Mouse (Mus musculus): ENCODE results near the gene Helz2.

DNA sequence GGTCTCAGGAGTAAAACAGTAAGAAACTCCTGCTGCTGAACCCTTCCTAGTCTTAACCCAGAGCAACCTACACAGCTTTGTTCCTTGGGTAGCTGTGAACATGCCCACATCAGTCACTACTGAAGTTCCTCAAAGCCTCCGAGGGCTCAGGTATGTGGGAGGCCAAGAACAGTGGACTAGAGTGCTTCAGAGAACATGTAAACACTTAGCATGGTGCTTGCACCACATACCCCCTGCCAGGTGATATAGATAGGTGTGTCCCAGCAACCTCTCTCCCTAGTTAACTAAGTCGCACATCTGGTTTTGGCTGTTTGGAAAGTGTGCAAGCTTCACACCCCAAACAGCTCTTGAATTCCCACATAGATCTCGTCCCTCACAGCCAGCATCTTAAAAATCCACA lies 40.2 kb downstream of the Helz2 start:
- TF ChIP-seq CTCF (IDR thresholded peaks at IDR 0.05; ENCODE audit: extremely low read depth, insufficient read length, insufficient replicate concordance, low read depth, low read length) = no peak
- no peak for TF ChIP-seq POLR2A (IDR thresholded peaks at IDR 0.05; ENCODE audit: low read depth, low read length)
